Mouse (Mus musculus) thymus, postnatal 36 days (tissue): ENCODE measurements around the gene Prdm8.

Experiments used
- DNase-seq, 2 experiments: peaks; one replicate each; pipeline ENCODE4 v3.0.0; 2022; ENCODE audit warnings: mixed read lengths in 2 of 2

Gene Prdm8

DNA sequence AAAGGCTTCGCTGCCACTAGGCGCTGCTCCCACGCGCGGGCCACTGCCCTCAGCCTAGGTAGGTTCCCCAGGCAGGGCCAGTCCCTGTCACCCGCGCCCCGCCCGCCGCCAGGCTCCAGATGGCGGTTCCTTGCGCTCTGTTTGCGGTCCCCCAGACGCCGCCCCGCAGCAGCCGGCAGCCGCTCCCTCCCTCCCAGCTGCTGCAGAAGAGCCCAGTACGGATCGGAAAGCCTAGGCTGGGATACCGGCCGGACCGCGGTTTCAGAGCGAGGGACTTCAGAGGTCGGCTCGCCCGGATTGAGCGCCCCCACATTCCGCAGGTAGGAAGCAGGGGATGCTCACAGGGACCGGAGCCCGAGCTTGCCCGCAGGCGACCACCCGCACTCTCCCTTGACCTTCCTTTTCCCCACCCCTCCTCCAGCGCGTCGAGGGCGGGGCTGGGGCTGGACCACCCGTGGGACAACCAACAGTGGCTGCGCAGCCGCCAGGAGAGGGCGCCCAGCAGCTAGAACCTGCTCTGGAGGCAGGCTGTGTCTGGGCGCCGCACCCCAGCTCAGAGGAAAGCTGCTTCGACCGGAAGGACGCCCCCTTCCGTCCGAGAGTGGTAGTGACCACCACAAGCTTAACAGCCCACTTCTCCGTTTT lies at the start of gene Prdm8:
Prdm8 (plus strand) TSS at position 19 of the 645 bp plus-strand sequence.
- DNase-seq, result peak; percentile 74 to 78

DNA sequence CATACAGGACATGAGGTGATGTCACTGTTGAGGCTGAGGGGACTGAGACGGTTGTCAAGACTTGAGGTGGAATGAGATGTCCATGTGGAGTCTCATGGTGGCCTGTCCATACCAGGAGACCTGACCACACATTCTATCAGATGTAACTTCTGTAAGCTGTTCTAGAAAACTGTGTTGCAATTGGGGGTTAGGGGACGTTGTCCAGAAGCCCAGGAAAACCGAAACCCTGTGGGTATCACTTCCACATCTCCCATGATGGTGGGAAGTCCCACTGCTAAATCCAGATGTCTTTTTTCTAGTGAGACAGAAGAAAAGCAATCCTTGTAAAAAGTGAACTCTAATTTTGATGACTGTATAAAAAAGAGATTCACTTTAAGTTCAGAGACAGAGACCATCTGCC lies 39.9 kb upstream of the Prdm8 start:
- no peak for DNase-seq

DNA sequence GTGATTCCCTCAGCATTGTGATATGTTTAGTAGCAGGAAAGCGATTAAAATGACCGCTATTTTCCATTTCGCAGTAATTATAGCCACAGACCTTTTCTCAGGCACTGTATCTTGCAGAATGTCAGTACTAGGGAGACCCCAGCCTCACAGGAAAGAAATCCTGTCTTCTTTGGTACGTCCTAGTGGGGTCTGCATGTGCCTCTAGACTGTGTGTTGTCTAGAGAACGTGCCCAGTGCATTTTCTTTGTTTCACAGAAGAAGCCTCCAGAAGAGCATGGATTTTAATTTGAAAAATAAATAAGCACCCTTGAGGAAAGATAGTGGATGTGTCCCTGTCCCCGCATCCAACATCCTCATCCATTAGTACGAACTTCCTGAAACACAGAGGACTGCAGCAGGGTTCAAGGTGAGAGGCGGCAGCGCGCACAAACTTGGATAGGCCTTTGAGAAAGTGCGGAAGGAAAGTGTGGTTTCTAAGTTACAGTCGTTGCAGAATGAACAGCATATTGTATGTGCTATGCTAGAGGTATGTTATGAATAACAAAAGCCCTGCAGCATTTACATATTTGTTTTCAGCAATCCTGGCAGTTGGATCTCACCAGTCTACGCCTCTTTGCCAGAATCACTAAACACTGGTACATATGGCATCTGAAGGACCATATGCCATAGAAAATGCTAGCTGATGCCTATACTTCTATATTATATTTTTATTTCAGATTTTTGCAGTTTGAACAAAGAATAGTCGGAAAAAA lies 28.3 kb upstream of the Prdm8 start:
- DNase-seq, result no peak

GRCm38 (mm10) chr5:98139297-98139660 lies 27.7 kb upstream of the Prdm8 start:
- no peak for DNase-seq

DNA sequence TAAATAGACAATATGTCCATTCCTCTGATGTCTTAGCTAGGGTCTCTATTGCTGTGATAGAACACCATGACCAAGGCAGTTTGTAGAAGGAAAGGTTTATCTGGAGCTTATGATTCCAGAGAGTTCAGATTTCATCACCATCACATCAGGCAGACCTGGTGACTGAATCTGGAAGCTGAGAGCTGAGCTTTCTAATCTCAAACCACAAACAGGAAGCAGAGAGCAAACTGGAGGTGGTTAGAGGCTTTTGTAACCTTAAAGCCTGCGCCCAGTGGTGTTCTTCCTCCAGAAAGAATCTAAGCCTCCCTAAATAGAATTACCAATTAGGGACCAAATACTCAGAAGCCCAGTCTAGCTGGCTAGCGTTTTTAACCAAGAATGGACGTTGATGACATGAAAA lies 20.1 kb upstream of the Prdm8 start:
- DNase-seq, result no peak

- DNase-seq, result no peak
Observed at GRCm38 (mm10) chr5:98166116-98166515, 882 bp upstream of the Prdm8 start.

- no peak for DNase-seq
Observed at GRCm38 (mm10) chr5:98168356-98169285, 1.6 kb downstream of the Prdm8 start.

- DNase-seq, result no peak
Observed at GRCm38 (mm10) chr5:98169376-98170351, 2.7 kb downstream of the Prdm8 start.

DNA sequence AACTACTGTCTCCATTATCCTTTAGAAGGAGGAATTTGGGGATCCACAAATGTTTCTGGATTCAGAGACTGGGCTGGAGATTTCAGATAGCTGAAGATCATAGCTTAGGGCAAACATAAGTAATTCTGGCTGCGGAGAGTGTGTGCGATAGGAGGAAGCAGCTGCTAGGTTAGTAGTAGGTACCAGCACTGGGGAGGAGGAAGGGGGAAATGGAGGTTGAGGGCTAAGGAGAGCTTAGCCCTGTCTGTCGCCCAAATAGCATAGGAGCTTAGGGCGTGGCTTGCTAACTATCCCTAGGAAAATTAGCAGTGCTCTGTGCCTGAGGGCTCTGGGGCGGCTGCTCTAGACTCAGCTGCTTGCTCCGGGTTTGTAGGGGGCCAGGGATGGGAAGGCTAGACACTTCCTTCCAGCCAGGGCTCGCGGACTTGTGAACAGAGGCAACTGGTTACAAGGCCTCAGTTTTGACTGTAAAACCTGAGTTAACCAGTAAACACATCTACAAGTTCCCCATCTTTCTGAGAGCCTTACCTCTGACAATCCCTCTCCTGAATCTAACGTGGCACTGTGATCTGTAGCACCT lies 4.7 kb downstream of the Prdm8 start:
- DNase-seq, result no peak

- DNase-seq, result no peak
Observed at GRCm38 (mm10) chr5:98172502-98173181, 5.6 kb downstream of the Prdm8 start.

GRCm38 (mm10) chr5:98173694-98174093 lies 6.7 kb downstream of the Prdm8 start:
- no peak for DNase-seq

DNA sequence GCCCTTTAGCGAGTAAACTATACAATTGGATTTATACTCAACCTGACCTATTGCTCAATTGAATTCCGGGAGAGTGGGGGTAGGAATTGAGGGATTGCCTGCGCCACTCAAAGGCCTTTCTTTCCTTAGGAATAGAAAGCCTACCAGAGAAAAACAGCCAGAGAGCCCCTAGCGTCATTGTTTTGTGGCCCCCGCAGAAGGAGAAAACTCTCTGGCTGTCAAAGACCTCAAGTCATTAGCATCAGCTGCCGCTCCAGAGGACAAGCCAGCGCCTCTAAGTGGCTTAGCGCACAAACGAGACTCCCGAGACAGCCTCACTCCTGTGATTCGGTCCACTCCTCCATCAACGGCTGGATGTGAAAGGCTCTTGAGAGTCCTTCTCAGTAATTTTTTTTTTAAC lies 12.6 kb downstream of the Prdm8 start:
- no peak for DNase-seq

DNA sequence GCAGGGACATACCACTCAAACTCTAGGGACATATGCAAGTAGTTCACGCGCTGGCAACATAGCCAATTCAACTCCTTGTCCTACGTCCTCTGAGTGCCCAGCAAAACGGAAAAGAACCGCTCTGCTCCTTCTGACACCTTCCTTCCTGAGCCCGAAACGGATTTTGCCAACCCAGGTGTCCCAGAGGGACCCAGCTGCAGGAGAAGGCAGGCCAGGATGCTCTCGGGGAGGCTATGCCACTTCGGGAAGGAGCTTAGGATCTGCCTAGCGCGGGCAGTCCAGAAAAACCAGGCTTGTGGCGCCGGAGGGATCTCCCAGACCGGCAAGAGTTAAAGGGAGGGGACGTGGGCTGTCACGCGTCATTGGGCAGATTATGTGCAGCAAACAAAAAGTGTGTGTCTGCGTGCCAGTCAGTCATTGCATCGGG lies 13.5 kb downstream of the Prdm8 start:
- DNase-seq, result no peak

- DNase-seq, result no peak
Observed at GRCm38 (mm10) chr5:98180888-98181635, 14.1 kb downstream of the Prdm8 start.

DNA sequence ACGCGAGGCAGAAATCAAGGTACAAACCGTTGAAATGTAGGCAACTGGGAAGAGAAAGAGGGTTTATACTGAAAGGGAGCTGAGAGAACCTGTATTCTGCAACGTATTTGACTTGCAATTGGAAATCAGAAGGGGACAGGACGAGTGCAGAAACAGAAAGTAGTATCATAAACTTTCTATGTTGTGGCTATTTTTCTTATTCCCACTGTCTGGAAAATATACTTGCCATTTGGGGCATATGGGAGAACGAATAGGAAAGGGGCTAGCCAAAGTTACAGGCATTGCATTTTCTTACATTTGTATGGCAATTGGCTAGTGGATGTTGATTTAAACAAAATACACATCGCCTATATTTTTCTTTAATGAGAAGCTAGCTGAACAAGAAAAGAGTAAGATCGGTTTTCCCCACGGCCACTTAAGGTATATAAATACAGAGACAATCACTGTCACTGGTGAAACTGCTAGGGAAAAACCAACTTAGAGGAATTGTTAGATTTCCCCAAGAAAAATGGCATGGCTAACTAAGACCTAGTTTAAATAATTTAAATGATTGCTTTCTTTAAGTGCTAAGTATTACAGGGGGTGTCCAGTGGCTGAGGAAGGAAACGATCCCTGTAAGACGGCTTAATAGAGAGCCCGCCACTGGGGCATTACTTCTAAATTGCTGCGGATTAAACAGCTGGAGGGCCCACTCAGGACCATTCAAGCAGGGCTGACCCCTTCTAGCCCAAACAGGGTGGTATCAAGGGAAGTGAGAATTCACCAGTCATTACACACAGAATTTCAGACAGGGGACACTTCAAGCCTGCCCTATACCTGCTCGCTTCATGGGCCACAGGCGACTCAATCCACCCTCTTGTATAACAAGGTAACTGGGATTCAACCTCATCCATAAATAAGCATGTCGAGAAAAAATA lies 14.9 kb downstream of the Prdm8 start:
- DNase-seq, result no peak

DNA sequence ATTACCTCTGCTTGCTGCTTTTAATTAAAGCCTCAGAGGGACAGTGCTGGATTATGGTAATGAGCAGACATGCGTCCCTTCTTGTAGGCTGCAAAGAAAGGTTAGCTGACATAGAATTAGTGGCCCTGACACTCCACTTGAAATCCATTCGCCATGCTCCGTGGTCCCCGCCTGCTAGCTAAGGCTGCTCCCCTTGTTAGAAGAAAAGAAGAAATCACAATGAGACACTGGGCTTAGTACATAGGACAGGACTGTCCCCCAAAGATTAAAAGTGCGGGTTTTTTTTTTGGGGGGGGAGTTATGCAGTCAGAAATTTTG lies 15.6 kb downstream of the Prdm8 start:
- no peak for DNase-seq

DNA sequence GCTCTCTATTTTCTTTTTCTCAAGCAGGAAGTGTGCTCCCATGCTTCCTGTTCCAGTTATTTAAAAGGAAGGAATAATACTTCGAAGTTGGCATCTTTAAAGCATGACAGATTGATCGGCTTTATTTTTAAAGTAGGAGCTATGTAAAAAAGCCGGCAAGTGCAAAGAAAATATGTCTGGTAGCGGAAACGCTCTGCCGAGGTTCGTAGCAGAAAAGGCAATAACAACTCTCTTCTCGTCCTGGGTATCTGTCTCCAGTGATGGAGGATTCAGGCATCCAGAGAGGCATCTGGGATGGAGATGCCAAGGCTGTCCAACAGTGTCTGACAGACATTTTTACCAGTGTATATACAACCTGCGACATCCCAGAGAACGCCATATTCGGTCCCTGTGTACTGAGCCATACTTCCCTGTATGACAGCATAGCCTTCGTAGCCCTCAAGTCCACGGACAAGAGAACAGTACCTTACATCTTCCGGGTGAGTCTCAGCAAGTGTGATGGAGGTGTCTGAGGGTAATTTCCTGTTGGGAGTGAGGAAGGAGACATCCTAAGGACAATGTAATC lies 16.1 kb downstream of the Prdm8 start:
- DNase-seq, result no peak

DNA sequence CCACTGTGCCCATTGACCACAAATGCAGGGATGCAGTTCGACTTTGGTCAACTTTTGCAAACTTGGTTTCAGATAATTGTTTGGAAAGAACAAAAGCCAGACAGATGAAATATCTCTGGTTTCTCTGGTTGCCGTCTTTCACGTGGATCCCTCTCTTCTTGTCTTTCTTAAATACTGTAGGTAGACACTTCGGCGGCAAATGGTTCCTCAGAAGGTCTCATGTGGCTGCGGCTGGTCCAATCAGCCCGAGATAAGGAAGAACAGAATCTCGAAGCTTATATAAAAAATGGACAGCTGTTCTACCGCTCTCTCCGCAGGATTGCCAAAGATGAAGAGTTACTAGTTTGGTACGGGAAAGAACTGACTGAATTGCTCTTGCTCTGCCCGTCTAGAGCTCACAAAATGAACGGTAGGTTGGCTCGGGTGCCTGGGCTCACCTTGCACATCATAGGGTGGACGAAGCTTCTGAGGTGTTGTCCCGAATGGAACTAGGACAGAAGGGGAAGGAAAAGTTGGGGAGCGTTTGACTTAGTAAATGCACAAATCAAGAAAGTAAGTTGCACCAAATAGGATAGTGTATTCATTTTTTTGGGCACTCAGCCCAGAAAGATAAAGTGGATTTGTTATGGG lies 17.4 kb downstream of the Prdm8 start:
- no peak for DNase-seq
